Mouse (Mus musculus): ENCODE data around the gene Ahsa1. TPM values are rescaled to one million over a fixed set of nuclear protein-coding genes. Genes with fewer than 3 reads are reported as not detected.

The Ahsa1 gene
- 183 TPM for polyA plus RNA-seq (2015; fragmentation: Illumina TruSeq; extraction: RNeasy Lipid Tissue Mini Kit (QIAGEN cat#74804); ENCODE audit: insufficient read depth, low replicate concordance)

DNA sequence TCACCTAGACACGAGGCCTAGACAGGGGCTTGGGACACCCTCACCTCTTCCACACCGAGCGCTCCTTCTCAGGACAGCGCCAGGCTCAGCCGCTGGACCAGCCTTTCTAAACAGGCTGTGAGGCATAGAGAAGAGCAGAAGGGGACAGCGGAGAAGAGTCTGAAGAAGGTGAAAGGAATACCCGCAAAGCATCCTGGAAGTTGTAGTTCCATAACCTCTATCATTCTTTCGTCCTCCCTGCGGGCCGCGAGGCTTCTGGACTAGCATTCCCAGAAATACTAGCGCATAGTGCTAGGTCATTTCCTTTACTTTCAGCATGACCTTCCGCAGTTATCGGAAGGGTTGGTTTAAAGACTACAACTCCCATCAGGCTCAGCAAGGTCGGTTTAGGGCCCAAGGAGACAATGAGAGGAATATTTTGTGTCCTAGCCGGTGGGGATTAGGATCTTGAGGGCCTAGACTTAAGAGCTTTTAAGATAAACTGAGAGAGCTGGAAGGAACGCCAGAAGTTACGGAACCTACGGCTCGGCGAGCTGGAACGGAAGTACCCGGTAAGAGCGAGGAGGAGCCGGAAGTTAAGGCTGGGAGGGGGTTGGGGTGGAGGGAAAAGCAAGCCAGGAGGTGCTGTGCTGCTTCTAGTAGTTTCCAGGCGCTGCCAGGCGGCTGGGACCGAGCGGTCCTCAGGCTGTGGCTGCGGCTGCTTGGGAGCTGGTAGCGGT, at the start of gene Ahsa1, which contains the start of gene Vipas39:
TSS of gene Ahsa1 (plus strand) at position 372 of the 719 bp plus-strand sequence.
TSS of gene Vipas39 (minus strand) at position 149 of the 719 bp plus-strand sequence.

DNA sequence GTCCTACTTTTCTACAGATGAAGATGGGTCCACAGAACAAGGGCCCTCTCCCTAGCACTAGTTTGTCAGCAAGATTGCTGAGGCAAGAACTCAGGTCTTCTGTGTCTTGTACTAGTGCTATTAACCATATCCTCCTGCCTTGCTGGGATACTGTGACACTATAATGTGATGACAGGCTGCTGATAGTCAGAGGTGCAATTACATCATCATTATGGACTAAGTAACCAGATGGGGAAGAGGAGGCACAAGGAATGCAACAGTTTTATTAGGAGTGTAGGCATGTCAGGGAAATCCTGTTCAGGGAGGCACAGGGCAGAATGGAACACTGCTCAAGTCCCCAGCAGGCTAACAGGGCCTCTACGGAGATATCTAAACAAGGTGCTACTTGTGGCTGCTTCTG, 27.6 kb upstream of the Ahsa1 start, which contains the start of gene Noxred1:
TSS of gene Noxred1 (minus strand) at position 101 of the 400 bp plus-strand sequence.

DNA sequence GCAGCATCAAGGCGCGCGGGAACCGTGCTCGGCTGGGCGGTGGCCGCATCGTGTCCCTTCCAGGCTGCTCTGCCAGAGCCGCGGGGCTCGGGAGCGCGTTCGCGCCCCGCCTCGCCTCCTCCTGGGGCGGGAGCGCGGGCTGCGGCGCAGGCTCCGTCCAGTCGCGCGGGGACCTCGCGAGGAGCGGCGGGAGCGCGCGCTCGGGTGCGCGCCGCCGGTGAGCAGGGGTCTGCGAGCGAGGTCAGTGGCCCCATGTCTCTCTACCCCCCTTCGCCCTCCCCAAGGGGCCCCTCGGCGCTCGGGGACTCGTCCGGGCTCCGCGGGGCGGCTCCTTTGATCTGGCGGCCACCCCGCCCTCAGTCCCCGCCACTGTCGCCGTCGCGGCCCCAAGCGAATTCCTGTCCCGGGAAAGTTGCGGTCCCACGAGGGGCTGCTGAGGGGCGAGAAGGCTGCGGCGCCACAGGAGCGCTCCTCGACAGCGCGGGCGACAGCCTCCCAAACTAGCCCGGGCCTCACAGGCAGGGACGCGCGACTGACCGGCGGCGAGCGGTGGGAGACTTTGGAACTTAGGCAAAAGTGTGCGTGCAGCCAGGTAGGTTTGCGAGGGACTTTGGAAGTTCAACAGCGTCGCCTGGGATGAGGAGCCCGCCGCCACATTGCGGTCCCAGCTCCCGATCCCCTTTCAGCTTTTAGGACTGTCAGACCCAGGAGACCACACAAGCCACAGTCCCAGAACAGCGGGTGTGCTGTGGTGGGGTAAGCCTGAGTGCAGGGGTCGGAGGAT, 33.6 kb downstream of the Ahsa1 start, which contains the start of gene Ism2:
TSS of gene Ism2 (minus strand) at position 49 of the 784 bp plus-strand sequence.

Other genes with a start within 250 kb of the Ahsa1 start
- 0.70 TPM for gene Tmem63c, start 245.1 kb upstream of the Ahsa1 start, polyA plus RNA-seq (2015; fragmentation: Illumina TruSeq; extraction: RNeasy Lipid Tissue Mini Kit (QIAGEN cat#74804); ENCODE audit: insufficient read depth, low replicate concordance)
- gene Ngb, start 163.9 kb upstream of the Ahsa1 start, polyA plus RNA-seq (2015; fragmentation: Illumina TruSeq; extraction: RNeasy Lipid Tissue Mini Kit (QIAGEN cat#74804); ENCODE audit: insufficient read depth, low replicate concordance) = 0.23 TPM
- 21.3 TPM for gene Gstz1, start 119.3 kb upstream of the Ahsa1 start, polyA plus RNA-seq (2015; fragmentation: Illumina TruSeq; extraction: RNeasy Lipid Tissue Mini Kit (QIAGEN cat#74804); ENCODE audit: insufficient read depth, low replicate concordance)
- gene Pomt2, start 118.5 kb upstream of the Ahsa1 start, polyA plus RNA-seq (2015; fragmentation: Illumina TruSeq; extraction: RNeasy Lipid Tissue Mini Kit (QIAGEN cat#74804); ENCODE audit: insufficient read depth, low replicate concordance) = 7.1 TPM
- gene Samd15, start 66.8 kb upstream of the Ahsa1 start, polyA plus RNA-seq (2015; fragmentation: Illumina TruSeq; extraction: RNeasy Lipid Tissue Mini Kit (QIAGEN cat#74804); ENCODE audit: insufficient read depth, low replicate concordance) = 0.93 TPM
- gene Tmed8, start 66.0 kb upstream of the Ahsa1 start, polyA plus RNA-seq (2015; fragmentation: Illumina TruSeq; extraction: RNeasy Lipid Tissue Mini Kit (QIAGEN cat#74804); ENCODE audit: insufficient read depth, low replicate concordance) = 40.5 TPM
- 13.5 TPM for gene Noxred1, start 27.7 kb upstream of the Ahsa1 start, polyA plus RNA-seq (2015; fragmentation: Illumina TruSeq; extraction: RNeasy Lipid Tissue Mini Kit (QIAGEN cat#74804); ENCODE audit: insufficient read depth, low replicate concordance)
- 46.7 TPM for gene Vipas39, start 223 bp upstream of the Ahsa1 start, polyA plus RNA-seq (2015; fragmentation: Illumina TruSeq; extraction: RNeasy Lipid Tissue Mini Kit (QIAGEN cat#74804); ENCODE audit: insufficient read depth, low replicate concordance)
- 0.08 TPM for gene Ism2, start 33.2 kb downstream of the Ahsa1 start, polyA plus RNA-seq (2015; fragmentation: Illumina TruSeq; extraction: RNeasy Lipid Tissue Mini Kit (QIAGEN cat#74804); ENCODE audit: insufficient read depth, low replicate concordance)
- gene Sptlc2, start 121.9 kb downstream of the Ahsa1 start, polyA plus RNA-seq (2015; fragmentation: Illumina TruSeq; extraction: RNeasy Lipid Tissue Mini Kit (QIAGEN cat#74804); ENCODE audit: insufficient read depth, low replicate concordance) = 102 TPM
- 65.2 TPM for gene Slirp, start 177.4 kb downstream of the Ahsa1 start, polyA plus RNA-seq (2015; fragmentation: Illumina TruSeq; extraction: RNeasy Lipid Tissue Mini Kit (QIAGEN cat#74804); ENCODE audit: insufficient read depth, low replicate concordance)
- gene Alkbh1, start 177.5 kb downstream of the Ahsa1 start, polyA plus RNA-seq (2015; fragmentation: Illumina TruSeq; extraction: RNeasy Lipid Tissue Mini Kit (QIAGEN cat#74804); ENCODE audit: insufficient read depth, low replicate concordance) = 51.8 TPM
- 117 TPM for gene Snw1, start 205.8 kb downstream of the Ahsa1 start, polyA plus RNA-seq (2015; fragmentation: Illumina TruSeq; extraction: RNeasy Lipid Tissue Mini Kit (QIAGEN cat#74804); ENCODE audit: insufficient read depth, low replicate concordance)
- not detected for gene Gm5788, start 228.2 kb downstream of the Ahsa1 start, polyA plus RNA-seq (2015; fragmentation: Illumina TruSeq; extraction: RNeasy Lipid Tissue Mini Kit (QIAGEN cat#74804); ENCODE audit: insufficient read depth, low replicate concordance)
- not detected for gene Gm8300, start 247.8 kb downstream of the Ahsa1 start, polyA plus RNA-seq (2015; fragmentation: Illumina TruSeq; extraction: RNeasy Lipid Tissue Mini Kit (QIAGEN cat#74804); ENCODE audit: insufficient read depth, low replicate concordance)

All from spleen, adult 10 weeks (tissue).